Mouse (Mus musculus): Measurements from ENCODE around the gene Slc52a3. TPM values are rescaled to one million over a fixed set of nuclear protein-coding genes. Genes with fewer than 3 reads are reported as not detected.
A peak's percentile ranks its signal among the peaks of the same experiment; 100 is the strongest.

Slc52a3 gene
- polyA plus RNA-seq, 1 experiment, result 2.1 TPM

GRCm38 (mm10) chr2:151968451-151968850, 27.9 kb upstream of the Slc52a3 start:
- no peak overlapping the region for H3K27ac ChIP-seq (ENCODE audit: insufficient read depth, low read length)
- WGBS, result 50% methylated on average over 8 of the region's 8 CpGs
- no peak for DNase-seq (ENCODE audit: low read depth in 1 of 2, low spot score in 2 of 2)
- peaks cover 17% of the 10 kb centered on the region for H3K4me1 ChIP-seq (ENCODE audit: control insufficient read depth, insufficient read depth, insufficient read length)
- peaks cover 5% of the 10 kb centered on the region; the same call in 1 of the 2 replicates for H3K36me3 ChIP-seq (ENCODE audit: control insufficient read depth, insufficient read depth, low read length)
- H3K4me3 ChIP-seq (ENCODE audit: extremely low read depth, insufficient read depth, insufficient read length), result no peak overlapping the region
- H3K27me3 ChIP-seq (ENCODE audit: control insufficient read depth, insufficient read depth, low read length), result no peaks in the 10 kb centered on the region
- TF ChIP-seq POLR2A (IDR thresholded peaks at IDR 0.05; ENCODE audit: low read depth, low read length), result no peak
- no peak for TF ChIP-seq CTCF (IDR thresholded peaks at IDR 0.05; ENCODE audit: extremely low read depth, insufficient read depth, insufficient read length, insufficient replicate concordance)

- Histone ChIP-seq H3K27me3 (ENCODE audit: control insufficient read depth, insufficient read depth, low read length) (no peaks in the 10 kb centered on the region), H3K4me1 (ENCODE audit: control insufficient read depth, insufficient read depth, insufficient read length) (peaks cover 21% of the 10 kb centered on the region), H3K36me3 (ENCODE audit: control insufficient read depth, insufficient read depth, low read length) (peaks cover 5% of the 10 kb centered on the region; the same call in 1 of the 2 replicates), H3K27ac (ENCODE audit: insufficient read depth, low read length) (no peak overlapping the region), H3K4me3 (ENCODE audit: extremely low read depth, insufficient read depth, insufficient read length) (no peak overlapping the region)
- 87% methylated on average over 7 of the region's 7 CpGs for WGBS
- DNase-seq (ENCODE audit: low read depth in 1 of 2, low spot score in 2 of 2), result no peak
- TF ChIP-seq CTCF (IDR thresholded peaks at IDR 0.05; ENCODE audit: extremely low read depth, insufficient read depth, insufficient read length, insufficient replicate concordance), result no peak
- TF ChIP-seq POLR2A (IDR thresholded peaks at IDR 0.05; ENCODE audit: low read depth, low read length), result no peak
Observed at GRCm38 (mm10) chr2:151968986-151969385, 27.3 kb upstream of the Slc52a3 start.

GRCm38 (mm10) chr2:151969396-151969795, 26.9 kb upstream of the Slc52a3 start:
- Histone ChIP-seq H3K4me1 (ENCODE audit: control insufficient read depth, insufficient read depth, insufficient read length) (peaks cover 23% of the 10 kb centered on the region), H3K4me3 (ENCODE audit: extremely low read depth, insufficient read depth, insufficient read length) (no peak overlapping the region)
- DNase-seq (ENCODE audit: low read depth in 1 of 2, low spot score in 2 of 2), result no peak

GRCm38 (mm10) chr2:151970191-151971172, 25.8 kb upstream of the Slc52a3 start:
- 66% methylated on average over 53 of the region's 53 CpGs for WGBS
- no peak overlapping the region for H3K27ac ChIP-seq (ENCODE audit: insufficient read depth, low read length)
- peaks cover 5% of the 10 kb centered on the region; the same call in 1 of the 2 replicates for H3K36me3 ChIP-seq (ENCODE audit: control insufficient read depth, insufficient read depth, low read length)
- peaks cover 23% of the 10 kb centered on the region for H3K4me1 ChIP-seq (ENCODE audit: control insufficient read depth, insufficient read depth, insufficient read length)
- no peaks in the 10 kb centered on the region for H3K27me3 ChIP-seq (ENCODE audit: control insufficient read depth, insufficient read depth, low read length)
- peak overlapping the region; percentile 10; the same call in 1 of the 2 replicates for H3K4me3 ChIP-seq (ENCODE audit: extremely low read depth, insufficient read depth, insufficient read length)
- peak; percentile 64 to 71 for DNase-seq (ENCODE audit: low read depth in 1 of 2, low spot score in 2 of 2)
- TF ChIP-seq POLR2A (IDR thresholded peaks at IDR 0.05; ENCODE audit: low read depth, low read length) (peak; percentile 17; the same call in 1 of the 2 replicates), CTCF (IDR thresholded peaks at IDR 0.05; ENCODE audit: extremely low read depth, insufficient read depth, insufficient read length, insufficient replicate concordance) (no peak)

More at GRCm38 (mm10) chr2:151969396-151969795, 26.9 kb upstream of the Slc52a3 start:
- H3K36me3 ChIP-seq (ENCODE audit: control insufficient read depth, insufficient read depth, low read length), result peaks cover 5% of the 10 kb centered on the region; the same call in 1 of the 2 replicates
- H3K27ac ChIP-seq (ENCODE audit: insufficient read depth, low read length), result no peak overlapping the region
- no peaks in the 10 kb centered on the region for H3K27me3 ChIP-seq (ENCODE audit: control insufficient read depth, insufficient read depth, low read length)
- TF ChIP-seq CTCF (IDR thresholded peaks at IDR 0.05; ENCODE audit: extremely low read depth, insufficient read depth, insufficient read length, insufficient replicate concordance) (no peak), POLR2A (IDR thresholded peaks at IDR 0.05; ENCODE audit: low read depth, low read length) (no peak)
- WGBS, result 81% methylated on average over 6 of the region's 6 CpGs

- DNase-seq (ENCODE audit: low read depth in 1 of 2, low spot score in 2 of 2), result no peak
- peaks cover 5% of the 10 kb centered on the region; the same call in 1 of the 2 replicates for H3K36me3 ChIP-seq (ENCODE audit: control insufficient read depth, insufficient read depth, low read length)
- 87% methylated on average over 5 of the region's 5 CpGs for WGBS
- H3K4me1 ChIP-seq (ENCODE audit: control insufficient read depth, insufficient read depth, insufficient read length), result peaks cover 23% of the 10 kb centered on the region
- no peak overlapping the region for H3K4me3 ChIP-seq (ENCODE audit: extremely low read depth, insufficient read depth, insufficient read length)
- H3K27ac ChIP-seq (ENCODE audit: insufficient read depth, low read length), result no peak overlapping the region
- TF ChIP-seq POLR2A (IDR thresholded peaks at IDR 0.05; ENCODE audit: low read depth, low read length), result no peak
- TF ChIP-seq CTCF (IDR thresholded peaks at IDR 0.05; ENCODE audit: extremely low read depth, insufficient read depth, insufficient read length, insufficient replicate concordance), result no peak
- no peaks in the 10 kb centered on the region for H3K27me3 ChIP-seq (ENCODE audit: control insufficient read depth, insufficient read depth, low read length)
Observed at GRCm38 (mm10) chr2:151971748-151972147, 24.6 kb upstream of the Slc52a3 start.

- Histone ChIP-seq H3K27ac (ENCODE audit: insufficient read depth, low read length) (no peak overlapping the region), H3K36me3 (ENCODE audit: control insufficient read depth, insufficient read depth, low read length) (peaks cover 5% of the 10 kb centered on the region; the same call in 1 of the 2 replicates), H3K4me1 (ENCODE audit: control insufficient read depth, insufficient read depth, insufficient read length) (peaks cover 25% of the 10 kb centered on the region), H3K27me3 (ENCODE audit: control insufficient read depth, insufficient read depth, low read length) (no peaks in the 10 kb centered on the region), H3K4me3 (ENCODE audit: extremely low read depth, insufficient read depth, insufficient read length) (peak overlapping the region; percentile 45; the same call in 1 of the 2 replicates)
- TF ChIP-seq CTCF (IDR thresholded peaks at IDR 0.05; ENCODE audit: extremely low read depth, insufficient read depth, insufficient read length, insufficient replicate concordance) (no peak), POLR2A (IDR thresholded peaks at IDR 0.05; ENCODE audit: low read depth, low read length) (no peak)
- WGBS, result 8% methylated on average over 23 of the region's 23 CpGs
- peak in 1 of 2 experiments; percentile 23 for DNase-seq (ENCODE audit: low read depth in 1 of 2, low spot score in 2 of 2)
Observed at GRCm38 (mm10) chr2:151972880-151973594, 23.3 kb upstream of the Slc52a3 start.
